Mouse (Mus musculus) thymus, adult 2 months (tissue): ENCODE results near the gene Fbxl19.

Experiments
- CTCF ChIP-seq: fragments of 200-500 bp; IDR thresholded peaks from 2 replicates; pipeline ENCODE4 v1.5.1; 2012; ENCODE audit warnings: mild to moderate bottlenecking, control low read depth, low read length, moderate library complexity, borderline replicate concordance; ENCODE audit not compliant: control insufficient read depth, poor library complexity, insufficient read depth; ENCODE audit errors: extremely low read depth
- POLR2A ChIP-seq: fragments of 200-500 bp; IDR thresholded peaks from 2 replicates; pipeline ENCODE4 v1.6.1; 2012; ENCODE audit warnings: mild to moderate bottlenecking, low read length, control low read depth, moderate library complexity; ENCODE audit not compliant: control insufficient read depth, poor library complexity, insufficient read depth; ENCODE audit errors: extremely low read depth

GRCm38 (mm10) chr7:127767671-127768345, 23.5 kb downstream of the Fbxl19 start:
- TF ChIP-seq CTCF (no peak), POLR2A (no peak)
